Mouse (Mus musculus) left cerebral cortex, adult 11 months (tissue): ENCODE data around the gene Slc25a28.

ENCODE experiments used
- DNase-seq: peaks from one replicate; pipeline ENCODE4 v3.0.0; 2022; ENCODE audit warnings: low spot score

Gene Slc25a28

DNA sequence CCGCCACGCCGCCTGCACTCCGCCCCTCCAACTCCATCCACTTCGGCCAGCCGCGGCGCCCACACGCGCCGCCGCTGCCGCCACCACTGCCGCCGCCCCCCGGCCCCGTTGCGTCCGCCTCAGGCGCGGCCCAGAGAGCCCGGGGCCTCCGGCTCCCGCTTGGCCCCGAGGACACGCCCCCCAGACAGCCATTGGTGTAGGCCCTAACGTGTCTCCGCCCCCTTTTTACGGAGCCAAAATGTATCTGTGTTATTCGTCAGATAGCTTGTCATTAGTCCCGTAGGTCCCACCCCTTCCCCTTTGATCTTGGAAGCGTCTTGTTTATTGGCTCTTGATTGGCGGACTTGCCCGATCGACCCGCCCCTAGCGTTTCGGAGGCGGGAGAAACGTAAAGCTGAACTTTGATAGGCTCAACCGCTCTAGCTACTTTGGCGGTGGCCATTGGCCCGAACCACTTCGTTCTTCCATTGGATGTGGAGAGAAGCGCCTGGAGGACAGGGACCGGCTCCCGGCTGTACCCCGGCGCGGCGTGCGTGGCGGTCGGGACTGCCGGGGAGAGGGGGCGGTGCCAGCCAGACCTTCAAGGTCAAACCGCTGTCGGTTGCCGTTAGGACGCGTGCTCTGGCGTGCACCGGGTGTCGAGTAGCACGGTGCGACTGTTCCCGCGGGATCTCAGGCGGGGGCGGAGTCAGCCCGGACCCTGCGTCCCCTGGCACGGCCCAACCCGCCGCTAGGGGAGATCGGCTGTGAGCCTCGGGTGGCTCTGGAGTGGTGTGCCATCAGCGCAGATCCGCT lies at the start of gene Slc25a28:
Gene Slc25a28 (minus strand): TSS at position 152 of the 795 bp plus-strand sequence.
- DNase-seq: peak; percentile 100

DNA sequence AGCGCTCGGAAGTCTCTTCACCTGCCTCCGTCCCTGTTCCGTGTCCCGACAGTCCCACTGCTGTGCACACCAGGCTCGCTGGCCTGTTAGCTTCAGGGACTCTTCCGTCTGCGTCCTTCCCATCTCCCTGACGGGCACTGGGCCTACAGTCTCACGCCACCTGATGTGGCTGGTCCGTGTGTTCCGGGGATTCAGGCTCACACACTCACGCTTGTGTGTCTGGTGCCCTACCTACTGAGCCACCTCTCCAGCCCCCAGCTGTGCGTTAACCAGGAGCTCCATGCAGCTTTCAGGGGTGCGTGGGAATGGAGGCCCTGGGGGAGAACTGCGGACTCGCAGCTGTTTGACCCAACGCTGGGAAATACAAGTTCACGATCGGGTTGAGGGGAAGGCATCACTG lies 49.5 kb upstream of the Slc25a28 start:
- no peak for DNase-seq

DNA sequence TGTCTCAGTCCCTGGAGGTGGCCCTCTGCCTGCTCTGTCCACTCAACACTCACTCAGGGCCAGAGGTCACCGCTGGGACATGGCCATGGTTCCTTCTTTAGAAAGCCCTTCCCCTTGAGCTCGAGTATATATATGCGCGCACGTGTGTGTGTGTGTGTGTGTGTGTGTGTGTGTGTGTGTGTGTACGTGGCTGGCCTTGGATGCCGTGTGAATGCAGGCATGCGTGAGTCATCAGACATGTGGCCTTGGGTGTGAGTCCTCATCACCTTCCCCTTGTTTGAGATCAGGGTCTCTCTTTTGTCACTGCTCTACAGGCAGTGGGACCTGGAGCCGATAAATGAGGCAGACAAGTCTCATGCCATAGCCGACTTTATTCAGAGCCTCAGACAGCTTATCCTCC lies 48.8 kb upstream of the Slc25a28 start:
- no peak for DNase-seq

DNA sequence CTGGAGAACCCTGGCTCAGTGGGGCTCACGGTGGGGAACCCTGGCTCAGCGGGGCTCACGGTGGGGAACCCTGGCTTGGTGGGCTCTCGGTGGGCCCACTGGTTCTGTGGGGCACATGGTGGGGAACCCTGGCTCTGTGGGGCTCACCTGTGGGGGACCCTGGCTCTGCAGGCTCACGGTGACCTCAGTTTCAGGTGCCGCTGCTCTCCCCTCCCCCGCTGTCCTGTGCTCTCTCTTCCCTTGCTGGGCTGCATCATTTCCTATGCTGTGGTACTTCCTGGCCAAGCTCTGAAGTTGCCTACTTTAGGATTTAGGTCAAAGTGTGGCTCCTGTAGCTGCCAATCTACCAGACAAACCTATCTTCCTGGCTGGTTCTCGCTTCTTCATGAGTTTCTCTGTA lies 48.2 kb upstream of the Slc25a28 start:
- DNase-seq: no peak

DNA sequence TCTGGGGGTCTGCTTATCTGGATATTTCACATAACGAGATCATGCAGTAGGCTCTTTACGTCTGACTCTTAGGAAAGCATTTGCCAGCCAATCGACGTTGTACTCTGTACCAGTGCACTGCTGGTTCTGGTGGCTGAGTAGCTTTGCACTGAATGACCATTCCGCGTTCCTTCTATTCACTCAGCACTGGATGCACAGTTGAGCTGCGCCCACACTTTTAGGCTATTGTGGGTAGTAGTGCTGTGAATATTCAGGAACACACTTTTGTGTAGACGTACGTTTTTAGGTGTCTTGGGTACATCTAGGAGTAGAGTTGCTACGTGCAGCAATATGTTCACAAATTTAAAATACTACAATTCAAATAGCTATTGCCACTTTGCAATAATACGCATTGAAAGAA lies 45.4 kb upstream of the Slc25a28 start:
- DNase-seq: no peak

DNA sequence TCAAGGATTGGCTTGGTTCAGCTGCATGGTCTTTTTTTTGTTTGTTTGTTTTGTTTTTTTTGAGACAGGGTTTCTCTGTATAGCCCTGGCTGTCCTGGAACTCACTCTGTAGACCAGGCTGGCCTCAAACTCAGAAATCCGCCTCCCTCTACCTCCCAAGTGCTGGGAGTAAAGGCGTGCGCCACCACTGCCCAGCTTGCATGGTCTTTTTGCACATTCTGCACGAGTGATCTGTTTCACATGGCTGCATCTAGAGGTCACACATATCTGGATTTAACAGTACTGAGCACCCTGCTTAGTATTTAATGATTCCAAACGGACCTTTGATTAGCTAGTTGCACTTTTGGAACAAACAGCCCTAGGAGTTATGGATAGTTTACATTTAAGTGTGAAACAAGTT lies 37.3 kb upstream of the Slc25a28 start:
- DNase-seq: no peak

DNA sequence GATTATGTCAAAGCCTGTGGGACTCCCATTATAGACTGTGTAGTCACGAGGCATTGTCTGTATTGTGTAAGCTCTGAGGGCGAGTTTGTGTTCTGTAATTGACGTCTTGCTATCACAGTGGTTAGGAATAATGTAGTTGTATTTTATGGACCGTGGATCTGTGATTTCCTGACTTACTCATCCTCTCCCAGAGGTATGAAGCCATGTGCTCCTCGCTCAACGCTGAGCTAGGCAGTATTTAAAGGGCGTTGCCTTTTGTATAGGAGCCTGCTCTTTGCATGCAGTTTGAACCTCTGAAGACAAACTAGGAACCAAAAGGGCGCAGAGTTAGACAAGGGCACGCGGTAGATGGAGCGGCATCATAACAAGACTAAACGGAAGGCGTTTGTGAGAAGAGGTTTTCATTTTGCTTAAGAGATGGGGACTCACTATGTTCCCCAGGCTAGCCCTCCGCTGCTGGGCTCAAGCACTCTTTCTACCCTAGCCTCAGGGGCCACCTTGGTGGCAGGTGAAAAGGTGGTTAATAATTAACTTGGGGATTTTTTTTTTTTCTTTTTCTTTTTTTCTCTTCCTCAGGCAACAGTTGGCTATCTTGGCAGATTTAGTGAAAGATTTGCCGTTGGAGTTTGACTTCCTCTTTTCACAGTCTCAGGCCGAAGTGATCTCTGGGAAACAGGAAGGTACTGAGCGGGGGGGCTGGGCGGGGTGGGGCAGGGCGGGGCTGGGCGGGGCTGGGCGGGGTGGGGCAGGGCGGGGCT lies 36.7 kb upstream of the Slc25a28 start:
- DNase-seq: no peak

DNA sequence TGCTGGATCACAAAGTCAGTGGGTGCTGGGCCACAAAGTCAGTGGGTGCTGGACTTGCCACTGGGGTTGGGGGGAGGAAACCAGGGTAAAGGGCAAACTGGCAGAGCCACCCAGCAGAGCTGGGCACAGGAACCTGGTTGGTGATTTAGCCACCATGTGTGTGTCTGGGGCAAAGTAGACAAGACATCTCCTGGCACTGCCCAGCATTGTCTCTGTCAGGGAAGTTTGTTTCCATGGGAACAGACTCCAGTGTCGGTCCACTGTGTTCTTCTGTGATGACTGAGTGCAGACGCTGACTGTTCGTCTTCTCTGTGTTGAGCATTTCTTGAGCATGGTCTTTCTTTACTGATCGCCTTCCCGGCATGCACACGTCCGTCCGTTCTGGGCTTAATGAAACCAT lies 34.6 kb upstream of the Slc25a28 start:
- no peak for DNase-seq

DNA sequence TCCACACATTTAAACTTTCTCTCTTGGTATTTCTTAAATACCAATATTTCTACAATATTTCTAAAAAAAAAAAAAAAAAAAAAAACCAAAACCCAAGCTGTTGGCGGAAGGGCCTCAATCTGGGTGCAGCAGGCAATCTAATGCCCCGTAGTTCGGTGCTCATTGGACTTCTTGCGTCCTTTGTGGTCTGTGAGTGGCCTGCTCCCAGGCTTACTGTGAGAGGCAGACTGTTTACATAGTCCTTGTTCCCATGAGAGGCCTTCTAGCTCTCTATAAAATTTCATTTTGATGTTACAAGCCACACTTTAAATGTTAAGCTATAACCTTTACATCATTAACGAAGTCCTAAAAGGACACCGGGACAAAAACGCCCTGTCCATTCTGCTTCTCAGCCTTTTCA lies 33.5 kb upstream of the Slc25a28 start:
- DNase-seq: no peak

DNA sequence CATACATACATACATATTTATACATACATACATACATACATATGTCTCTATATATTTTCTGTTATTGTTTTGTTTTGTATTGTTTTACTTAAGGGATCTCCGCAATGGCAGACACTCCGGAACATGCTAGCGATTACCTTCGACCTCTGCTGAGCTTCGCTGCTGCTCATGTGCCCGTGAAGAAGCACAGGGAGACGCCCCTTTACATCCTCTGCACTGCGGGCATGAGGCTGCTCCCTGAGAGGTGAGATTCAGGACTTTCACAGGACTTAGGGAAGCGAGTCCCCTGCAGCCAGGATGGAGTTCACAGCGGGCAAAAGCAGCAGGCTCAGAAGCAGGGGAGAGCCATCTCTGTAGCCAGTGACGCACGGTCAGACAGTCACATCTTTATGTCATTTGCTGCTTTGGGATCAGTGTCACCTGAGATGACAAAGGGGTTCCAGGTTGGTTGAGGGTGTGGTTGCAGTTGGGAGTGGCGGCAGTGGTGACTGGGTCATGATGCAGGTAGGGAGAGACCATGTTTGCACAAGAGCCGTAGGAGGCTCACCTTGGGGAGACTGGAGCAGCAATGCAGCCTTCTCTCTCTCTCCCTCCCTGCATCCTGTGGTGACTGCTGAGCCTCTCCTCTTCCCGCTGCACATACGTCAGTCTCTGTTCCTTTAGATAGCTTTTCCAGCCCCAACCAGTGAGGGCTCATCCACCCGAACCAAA lies 30.3 kb upstream of the Slc25a28 start:
- DNase-seq: no peak

DNA sequence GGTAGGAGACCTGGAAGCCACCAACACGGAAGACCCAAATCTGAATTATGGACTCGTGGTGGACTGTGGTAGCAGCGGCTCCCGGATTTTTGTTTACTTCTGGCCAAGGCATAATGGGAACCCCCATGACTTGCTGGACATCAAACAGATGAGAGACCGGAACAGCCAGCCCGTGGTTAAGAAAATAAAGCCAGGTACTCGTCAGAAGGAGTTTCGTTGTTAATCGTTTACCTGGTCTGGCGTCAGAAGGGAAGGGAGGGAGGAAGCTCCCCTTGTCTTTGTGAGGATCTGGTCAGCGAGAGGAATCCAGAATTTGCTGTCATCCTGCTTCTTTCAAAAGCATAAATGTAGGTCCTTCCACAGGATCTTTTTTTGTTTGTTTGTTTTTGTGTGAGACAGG lies 29.5 kb upstream of the Slc25a28 start:
- DNase-seq: no peak

DNA sequence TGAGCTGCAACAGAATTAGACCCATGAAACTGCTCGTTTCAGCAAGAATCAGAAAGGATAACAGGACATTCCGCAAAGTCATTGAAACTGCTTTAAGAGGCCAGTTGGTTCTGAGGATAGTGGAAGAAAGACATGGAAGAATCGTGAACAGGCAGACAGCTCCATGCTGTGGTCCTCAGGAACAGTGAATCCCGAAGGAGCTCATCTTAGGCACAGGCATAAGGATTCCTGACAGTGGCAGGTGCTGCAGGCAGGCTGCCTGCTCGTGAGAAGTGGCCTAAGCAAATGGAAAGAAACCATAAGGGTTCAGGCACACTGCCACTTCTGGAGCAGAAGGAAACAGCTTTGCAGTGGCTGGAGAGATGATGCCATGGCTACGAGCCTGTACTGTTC lies 25.1 kb upstream of the Slc25a28 start:
- DNase-seq: no peak

DNA sequence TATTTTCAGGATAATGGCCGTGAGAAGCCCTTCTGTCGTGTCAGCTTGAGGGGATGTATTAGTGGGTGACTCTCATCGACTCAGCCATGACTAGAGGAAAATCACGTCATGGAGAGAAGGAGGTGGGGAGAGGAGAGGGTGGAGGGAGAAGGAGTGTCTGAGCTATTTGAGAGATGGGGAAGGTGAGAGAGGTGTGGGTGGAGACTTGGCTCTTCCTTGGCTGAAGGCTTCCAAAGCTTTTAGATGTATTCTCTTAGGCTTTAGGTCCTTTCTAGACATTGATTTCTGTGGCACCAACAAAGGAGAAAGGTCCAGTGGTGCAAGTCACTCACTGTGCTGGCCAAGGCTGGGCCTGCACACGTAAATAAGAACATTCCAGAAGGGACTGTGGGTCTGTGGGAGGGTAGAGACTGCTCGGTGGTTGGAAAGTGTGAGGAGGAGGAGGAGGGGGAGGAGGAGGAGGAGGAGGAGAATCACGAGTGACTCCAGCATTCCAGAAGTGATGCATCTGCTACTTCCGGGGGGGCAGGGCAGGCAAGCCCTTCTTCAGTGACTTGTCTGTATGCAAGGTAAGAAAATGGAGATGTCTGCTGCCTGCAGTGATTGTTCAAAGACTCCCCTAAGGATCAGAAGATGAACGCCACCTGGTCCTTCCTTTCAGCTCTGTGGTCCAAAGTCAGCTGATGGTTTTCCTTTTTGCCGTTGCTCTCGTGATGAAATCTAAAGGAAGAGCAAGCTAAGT lies 24.5 kb upstream of the Slc25a28 start:
- DNase-seq: no peak

DNA sequence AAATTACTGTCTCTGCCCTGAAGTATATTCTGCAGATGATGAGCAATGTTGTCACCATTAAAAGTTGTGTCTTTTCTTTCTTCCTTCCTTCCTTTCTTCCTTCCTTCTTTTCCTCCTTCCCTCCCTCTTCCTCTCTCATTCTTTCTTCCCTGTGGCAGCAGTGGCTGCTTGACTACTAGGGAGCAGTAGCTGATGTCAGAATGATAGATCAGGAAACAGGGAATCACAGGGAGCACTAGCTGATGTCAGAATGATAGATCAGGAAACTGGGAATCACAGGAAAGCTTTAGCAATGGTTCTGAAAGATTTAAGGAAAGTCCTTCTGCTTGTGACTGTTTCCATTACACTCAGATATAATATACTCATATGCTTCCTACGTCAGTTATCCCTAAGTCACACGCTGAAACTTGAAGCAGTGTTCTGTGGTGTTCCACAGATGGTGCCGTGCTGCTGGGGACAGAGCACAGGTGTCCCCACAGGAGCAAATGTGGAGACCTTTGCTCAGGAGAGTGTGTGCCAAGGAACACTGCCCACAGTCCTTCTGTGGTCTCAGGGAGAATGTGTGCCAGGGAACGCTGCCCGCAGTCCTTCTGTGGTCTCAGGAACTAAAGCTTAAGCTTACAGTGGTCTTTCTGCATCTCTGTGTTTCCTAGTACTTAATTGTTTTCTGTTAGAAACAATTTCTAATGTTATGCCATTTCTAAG lies 23.1 kb upstream of the Slc25a28 start:
- DNase-seq: no peak

DNA sequence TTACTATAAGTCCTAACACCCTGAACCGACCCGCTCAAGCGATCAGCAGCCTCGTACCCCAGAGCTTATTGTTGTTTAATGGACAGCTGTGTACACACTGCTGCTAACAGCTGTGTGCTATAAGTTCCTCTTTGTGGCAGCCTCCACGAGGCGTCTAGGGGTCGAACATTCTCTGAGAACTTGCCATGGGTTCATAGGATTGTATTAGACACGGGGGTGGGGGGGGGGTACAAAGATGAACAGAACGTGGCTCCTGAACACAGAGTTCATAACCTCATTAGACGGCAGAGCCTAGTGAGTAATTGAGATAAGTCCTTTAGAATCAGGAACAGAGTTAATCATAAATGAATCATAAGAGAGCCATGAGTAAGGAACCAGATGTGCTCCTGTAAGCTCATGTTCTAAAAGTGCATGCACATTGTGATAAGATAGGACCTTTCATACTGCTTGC lies 20.9 kb upstream of the Slc25a28 start:
- DNase-seq: no peak

DNA sequence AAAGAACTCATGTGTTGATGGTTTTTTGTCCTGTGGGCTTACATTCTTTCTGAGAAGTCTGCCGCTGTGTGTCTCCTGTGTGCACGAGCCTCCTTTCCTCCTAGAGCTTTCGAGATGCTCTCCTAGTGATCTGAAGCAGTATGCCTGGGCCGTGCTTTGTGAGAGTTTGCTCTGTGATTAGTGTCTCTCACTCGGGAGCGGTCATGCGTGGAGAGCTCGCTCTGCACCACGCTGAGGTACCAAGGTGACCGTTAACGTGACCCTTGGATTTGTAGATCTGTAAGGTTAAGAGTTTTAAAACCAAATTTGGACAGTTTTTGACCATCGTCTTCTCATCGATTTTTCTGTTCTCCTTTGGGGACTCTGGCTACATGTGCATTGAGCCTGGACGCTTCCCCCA lies 18.1 kb upstream of the Slc25a28 start:
- no peak for DNase-seq

DNA sequence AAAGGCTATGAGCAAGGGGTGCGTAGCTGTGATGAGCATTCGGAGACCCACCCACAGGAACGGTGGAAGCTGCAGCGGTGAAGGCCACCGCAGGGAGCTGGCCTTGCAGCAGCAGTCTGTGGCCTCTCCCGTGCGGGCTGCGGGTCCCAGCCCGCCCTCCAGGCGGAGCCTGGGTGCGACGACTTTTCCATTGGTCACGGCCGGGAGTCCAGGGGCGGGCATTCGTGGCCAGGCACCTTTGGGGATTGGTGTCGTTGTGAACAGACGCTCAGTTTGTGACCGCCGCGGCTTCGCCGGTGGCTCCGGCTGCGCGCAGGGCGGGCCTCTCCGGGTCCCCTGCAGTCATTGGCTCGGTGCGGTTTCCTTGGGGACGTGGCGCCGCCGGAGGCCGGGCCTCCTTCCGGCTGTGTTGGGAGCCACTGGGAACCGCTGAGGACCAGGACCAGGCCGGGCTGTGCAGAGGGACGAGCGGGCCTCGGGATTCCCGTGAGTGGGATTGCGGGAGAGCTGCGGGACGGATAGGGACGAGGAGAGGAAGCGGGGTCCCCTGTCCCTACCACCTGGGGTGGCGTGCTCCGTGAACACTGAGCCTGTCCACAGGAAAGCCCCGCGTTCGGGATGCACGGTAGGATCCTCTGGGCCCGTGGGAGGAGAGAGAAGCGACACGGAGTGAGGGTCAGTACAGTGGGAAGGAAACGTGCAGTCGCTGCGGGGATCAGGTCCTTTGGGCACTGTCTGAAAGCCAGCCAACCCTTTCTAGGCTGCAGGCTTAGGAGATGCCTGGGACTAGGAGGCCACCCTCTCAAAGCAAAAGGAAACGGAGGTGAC lies 15.0 kb upstream of the Slc25a28 start, which contains the start of gene Entpd7:
Gene Entpd7 (plus strand): TSS at position 254 of the 828 bp plus-strand sequence.
- peak; percentile 96 for DNase-seq

DNA sequence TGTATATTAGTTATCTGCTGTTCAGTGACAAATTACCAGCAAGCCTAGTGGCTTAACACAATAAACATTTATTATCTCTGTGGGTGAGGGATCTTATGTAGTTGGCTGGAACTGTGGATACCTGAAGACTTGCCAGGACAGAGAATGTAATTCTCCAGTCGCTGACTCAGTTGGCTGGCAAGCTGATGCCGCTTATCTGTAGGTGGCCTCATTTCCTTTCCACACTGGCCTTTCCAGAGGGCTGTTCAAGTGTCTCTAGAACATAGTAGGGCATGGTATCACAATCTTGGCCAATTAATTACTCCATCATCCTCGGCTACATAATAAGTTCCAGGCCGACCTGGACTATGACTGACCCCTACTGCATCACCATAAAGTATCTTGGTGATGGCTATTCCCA lies 6.9 kb upstream of the Slc25a28 start:
- DNase-seq: no peak

DNA sequence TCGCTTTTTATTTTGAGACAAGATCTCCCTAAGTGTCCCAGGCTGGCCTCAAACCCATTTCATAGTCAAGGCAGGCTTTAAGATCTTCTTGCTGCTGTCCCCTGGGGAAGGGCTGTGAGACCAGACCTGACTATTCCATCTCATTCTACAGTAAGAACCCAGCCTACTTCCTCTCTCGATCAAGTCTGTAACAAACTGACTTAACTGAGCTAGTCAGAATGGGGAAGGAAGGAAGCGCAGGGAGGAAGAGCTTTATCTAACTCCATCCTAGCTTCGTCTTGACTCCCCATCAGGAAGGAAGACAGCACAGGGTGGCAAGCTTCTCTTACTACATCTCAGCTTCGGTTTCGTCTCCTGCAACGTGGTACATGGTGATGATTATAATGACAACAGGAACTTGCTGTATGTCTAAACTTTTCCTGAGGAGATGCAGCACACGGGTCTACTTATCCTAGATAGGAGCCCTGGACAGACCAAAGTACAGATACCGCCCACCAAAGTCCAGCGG lies 4.8 kb upstream of the Slc25a28 start:
- no peak for DNase-seq

DNA sequence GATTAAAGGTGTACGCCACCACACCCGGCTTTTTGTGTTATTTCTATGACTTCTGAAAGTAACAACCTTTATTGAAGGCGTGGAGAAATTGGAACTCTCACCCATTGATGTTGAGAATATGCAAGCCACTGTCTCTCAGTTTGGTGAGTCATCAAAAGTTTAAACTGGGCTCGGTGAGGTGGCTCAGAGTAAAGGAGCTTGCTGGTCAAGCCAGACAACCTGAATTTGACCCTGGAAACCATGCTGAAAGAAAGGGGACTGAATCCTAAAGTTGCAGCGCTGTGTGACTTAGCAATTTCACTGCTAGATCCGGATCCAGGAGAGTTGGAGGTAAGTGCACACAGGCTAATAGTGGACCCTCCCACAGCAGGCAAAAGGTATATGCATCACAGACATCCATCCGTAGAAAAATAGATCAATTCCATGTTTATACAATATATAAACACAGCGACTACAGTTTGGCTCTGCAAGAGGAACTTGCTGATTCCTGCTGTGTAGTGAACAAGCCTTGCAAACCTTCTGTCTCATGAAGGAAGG lies 3.9 kb upstream of the Slc25a28 start:
- no peak for DNase-seq
